Mouse (Mus musculus): ENCODE data around the gene Gemin4. TPM values are rescaled to one million over a fixed set of nuclear protein-coding genes. Genes with fewer than 3 reads are reported as not detected.
A peak's percentile ranks its signal among the peaks of the same experiment; 100 is the strongest.

Gemin4 gene
- polyA plus RNA-seq, 1 experiment, result 1.0 TPM

- H3K27me3 ChIP-seq (replicated peaks), result peaks cover 17% of the 10 kb centered on the region
- TF ChIP-seq GATA1 (IDR thresholded peaks at IDR 0.05; ENCODE audit: borderline replicate concordance, low read length) (no peak), FLI1 (IDR thresholded peaks at IDR 0.05; ENCODE audit: low read length) (no peak)
- H3K4me3 ChIP-seq (replicated peaks), result no peak overlapping the region
- H3K36me3 ChIP-seq (replicated peaks; ENCODE audit: low read length), result no peaks in the 10 kb centered on the region
- no peaks in the 10 kb centered on the region for H3K9me3 ChIP-seq
- H3K4me1 ChIP-seq, result peaks cover 24% of the 10 kb centered on the region
Observed at GRCm38 (mm10) chr11:76196977-76197469, 20.4 kb downstream of the Gemin4 start.

GRCm38 (mm10) chr11:76196275-76196976 is 21.0 kb downstream of the Gemin4 start:
- TF ChIP-seq GATA1 (IDR thresholded peaks at IDR 0.05; ENCODE audit: borderline replicate concordance, low read length), result no peak
- no peak for TF ChIP-seq FLI1 (IDR thresholded peaks at IDR 0.05; ENCODE audit: low read length)
- no peak overlapping the region for H3K4me3 ChIP-seq (replicated peaks)
- no peaks in the 10 kb centered on the region for H3K9me3 ChIP-seq
- peaks cover 18% of the 10 kb centered on the region for H3K4me1 ChIP-seq
- H3K27me3 ChIP-seq (replicated peaks), result peaks cover 13% of the 10 kb centered on the region
- H3K36me3 ChIP-seq (replicated peaks; ENCODE audit: low read length), result no peaks in the 10 kb centered on the region

- H3K4me1 ChIP-seq, result no peaks in the 10 kb centered on the region
- no peaks in the 10 kb centered on the region for H3K9me3 ChIP-seq
- H3K36me3 ChIP-seq (replicated peaks; ENCODE audit: low read length), result peaks cover 4% of the 10 kb centered on the region
- H3K27me3 ChIP-seq (replicated peaks), result no peaks in the 10 kb centered on the region
- H3K4me3 ChIP-seq (replicated peaks), result no peak overlapping the region
- no peak for TF ChIP-seq FLI1 (IDR thresholded peaks at IDR 0.05; ENCODE audit: low read length)
- no peak for TF ChIP-seq GATA1 (IDR thresholded peaks at IDR 0.05; ENCODE audit: borderline replicate concordance, low read length)
Observed at GRCm38 (mm10) chr11:76186908-76187307, 30.6 kb downstream of the Gemin4 start.

GRCm38 (mm10) chr11:76183745-76184144 is 33.7 kb downstream of the Gemin4 start:
- peaks cover 6% of the 10 kb centered on the region for H3K4me1 ChIP-seq

GRCm38 (mm10) chr11:76180146-76180540 is 37.3 kb downstream of the Gemin4 start:
- no peaks in the 10 kb centered on the region for H3K27me3 ChIP-seq (replicated peaks)
- peak overlapping the region; percentile 100 for H3K4me3 ChIP-seq (replicated peaks)
- TF ChIP-seq FLI1 (IDR thresholded peaks at IDR 0.05; ENCODE audit: low read length) (no peak), GATA1 (IDR thresholded peaks at IDR 0.05; ENCODE audit: borderline replicate concordance, low read length) (no peak)
- peaks cover 25% of the 10 kb centered on the region for H3K4me1 ChIP-seq
- peaks cover 30% of the 10 kb centered on the region for H3K36me3 ChIP-seq (replicated peaks; ENCODE audit: low read length)
- H3K9me3 ChIP-seq, result no peaks in the 10 kb centered on the region

More at GRCm38 (mm10) chr11:76183745-76184144, 33.7 kb downstream of the Gemin4 start:
- no peaks in the 10 kb centered on the region for H3K27me3 ChIP-seq (replicated peaks)
- TF ChIP-seq FLI1 (IDR thresholded peaks at IDR 0.05; ENCODE audit: low read length) (no peak), GATA1 (IDR thresholded peaks at IDR 0.05; ENCODE audit: borderline replicate concordance, low read length) (no peak)
- peaks cover 11% of the 10 kb centered on the region for H3K36me3 ChIP-seq (replicated peaks; ENCODE audit: low read length)
- H3K9me3 ChIP-seq, result no peaks in the 10 kb centered on the region
- no peak overlapping the region for H3K4me3 ChIP-seq (replicated peaks)

- Histone ChIP-seq H3K36me3 (replicated peaks; ENCODE audit: low read length) (peaks cover 33% of the 10 kb centered on the region), H3K4me1 (peaks cover 25% of the 10 kb centered on the region), H3K9me3 (no peaks in the 10 kb centered on the region), H3K4me3 (replicated peaks) (peak within 1 kb of the TSS; percentile 100), H3K27me3 (replicated peaks) (no peaks in the 10 kb centered on the region)
- TF ChIP-seq FLI1 (IDR thresholded peaks at IDR 0.05; ENCODE audit: low read length) (peak; percentile 75; the same call in 1 of the 2 replicates), GATA1 (IDR thresholded peaks at IDR 0.05; ENCODE audit: borderline replicate concordance, low read length) (0 out of 3 replicates have a peak, but pooled peaks have one; percentile 17)
Observed at GRCm38 (mm10) chr11:76179495-76180145, 37.8 kb downstream of the Gemin4 start, which contains the start of the genes Vps53 and Fam57a. Gene Vps53 (minus strand): TSS chr11:76179647. Gene Fam57a (plus strand): TSS chr11:76179671.

- H3K27me3 ChIP-seq (replicated peaks), result no peaks in the 10 kb centered on the region
- H3K9me3 ChIP-seq, result no peaks in the 10 kb centered on the region
- peaks cover 40% of the 10 kb centered on the region for H3K36me3 ChIP-seq (replicated peaks; ENCODE audit: low read length)
- TF ChIP-seq FLI1 (IDR thresholded peaks at IDR 0.05; ENCODE audit: low read length), result no peak
- TF ChIP-seq GATA1 (IDR thresholded peaks at IDR 0.05; ENCODE audit: borderline replicate concordance, low read length), result no peak
- peak overlapping the region; percentile 100 for H3K4me3 ChIP-seq (replicated peaks)
- H3K4me1 ChIP-seq, result peaks cover 25% of the 10 kb centered on the region
Observed at GRCm38 (mm10) chr11:76178726-76179494, 38.6 kb downstream of the Gemin4 start.

- Histone ChIP-seq H3K4me1 (peaks cover 12% of the 10 kb centered on the region), H3K4me3 (replicated peaks) (no peak overlapping the region), H3K36me3 (replicated peaks; ENCODE audit: low read length) (peaks cover 59% of the 10 kb centered on the region), H3K9me3 (no peaks in the 10 kb centered on the region), H3K27me3 (replicated peaks) (no peaks in the 10 kb centered on the region)
- TF ChIP-seq FLI1 (IDR thresholded peaks at IDR 0.05; ENCODE audit: low read length) (no peak), GATA1 (IDR thresholded peaks at IDR 0.05; ENCODE audit: borderline replicate concordance, low read length) (no peak)
Observed at GRCm38 (mm10) chr11:76170207-76170606, 47.3 kb downstream of the Gemin4 start.

GRCm38 (mm10) chr11:76168976-76169375 is 48.5 kb downstream of the Gemin4 start:
- peaks cover 57% of the 10 kb centered on the region for H3K36me3 ChIP-seq (replicated peaks; ENCODE audit: low read length)
- no peak for TF ChIP-seq FLI1 (IDR thresholded peaks at IDR 0.05; ENCODE audit: low read length)
- no peak for TF ChIP-seq GATA1 (IDR thresholded peaks at IDR 0.05; ENCODE audit: borderline replicate concordance, low read length)
- H3K27me3 ChIP-seq (replicated peaks), result no peaks in the 10 kb centered on the region
- H3K4me1 ChIP-seq, result peaks cover 12% of the 10 kb centered on the region
- no peaks in the 10 kb centered on the region for H3K9me3 ChIP-seq
- no peak overlapping the region for H3K4me3 ChIP-seq (replicated peaks)
